Mouse (Mus musculus) megakaryocyte, embryonic 14.5 days (primary cell): ENCODE measurements around the gene Cachd1.

Experiments used
- FLI1 ChIP-seq: IDR thresholded peaks from 2 replicates; pipeline ENCODE4 v1.6.1; 2012; ENCODE audit warnings: low read length, inconsistent platforms, mixed read lengths
- GATA1 ChIP-seq: IDR thresholded peaks from 3 replicates; pipeline ENCODE4 v1.6.1; 2012; ENCODE audit warnings: mixed read lengths, low read length, inconsistent platforms, borderline replicate concordance

DNA sequence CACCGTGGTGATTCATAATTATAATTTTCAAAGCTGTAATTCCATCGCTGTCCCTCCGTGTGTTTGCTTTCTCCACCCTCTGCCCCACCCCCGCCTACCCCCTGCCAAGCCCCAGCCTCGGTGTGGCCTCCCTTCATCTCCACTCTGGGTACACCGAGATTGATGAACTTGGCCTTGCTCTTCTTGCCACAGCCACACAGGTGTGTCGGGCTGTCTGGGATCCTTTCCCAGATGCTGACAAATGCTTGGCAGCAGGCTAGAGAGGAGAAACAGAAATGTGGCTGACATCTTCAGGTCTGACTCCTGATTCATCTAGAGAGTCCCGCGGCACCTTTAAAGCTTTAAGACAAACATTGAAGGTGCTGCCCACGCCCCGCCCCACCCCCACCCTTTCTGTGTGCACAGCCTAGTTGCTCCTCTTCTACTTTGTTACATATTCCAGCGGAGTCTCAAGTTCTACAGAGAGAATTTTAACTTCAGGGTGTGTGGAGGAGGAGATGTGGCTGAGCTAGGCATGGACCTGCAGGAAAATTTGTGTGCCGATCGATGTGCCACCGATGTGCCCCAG, 87.5 kb downstream of the Cachd1 start:
- TF ChIP-seq GATA1, result no peak
- TF ChIP-seq FLI1, result no peak
